Mouse (Mus musculus): ENCODE results near the gene Lpin3.

GRCm38 (mm10) chr2:160887284-160887683, 6.8 kb downstream of the Lpin3 start:
- TF ChIP-seq CTCF (IDR thresholded peaks at IDR 0.05; ENCODE audit: low read depth, low read length) (peak; percentile 63; the same call in 1 of the 2 replicates), POLR2AphosphoS5 (IDR thresholded peaks at IDR 0.05; ENCODE audit: insufficient replicate concordance, low read depth, low read length) (no peak), TAL1 (conservative IDR thresholded peaks at IDR 0.05; ENCODE audit: low read depth, low read length) (no peak), GATA1 (IDR thresholded peaks at IDR 0.05; ENCODE audit: borderline replicate concordance, low read length) (no peak)
